Mouse (Mus musculus) kidney, embryonic 16.5 days (tissue): ENCODE data around the gene Gsdmc3. TPM values are rescaled to one million over a fixed set of nuclear protein-coding genes. Genes with fewer than 3 reads are reported as not detected.
"Not testable (repeated sequence)": the region's sequence is repeated elsewhere in the genome, so short reads cannot be mapped to it uniquely, and the experiment has no call there.

Source experiments
- ATAC-seq: fragments of 200-750 bp; cut with Nextera tagmentation; 2 replicates; pipeline ENCODE4 v1.8.0; 2017; ENCODE audit warnings: moderate TSS enrichment; ENCODE audit not compliant: low FRiP score, low TSS enrichment
- H3K27ac ChIP-seq: fragments of 300-500 bp; sonication (generic); 2 replicates; pipeline ENCODE4 v1.5.1; 2014; ENCODE audit warnings: low read length
- H3K27me3 ChIP-seq: fragments of 300-500 bp; sonication (generic); 2 replicates; pipeline ENCODE4 v1.6.1; 2014; ENCODE audit warnings: low read length, control low read depth, mixed read lengths; ENCODE audit not compliant: insufficient read depth
- H3K36me3 ChIP-seq: fragments of 300-500 bp; sonication (generic); 2 replicates; pipeline ENCODE4 v1.6.1; 2014; ENCODE audit warnings: low read length, control low read depth, mixed read lengths; ENCODE audit not compliant: insufficient read depth
- H3K4me1 ChIP-seq: fragments of 300-500 bp; sonication (generic); 2 replicates; pipeline ENCODE4 v1.6.1; 2014; ENCODE audit warnings: low read length, control low read depth, mixed read lengths; ENCODE audit not compliant: insufficient read depth
- H3K4me2 ChIP-seq: fragments of 300-500 bp; sonication (generic); replicated peaks from 2 replicates; pipeline ENCODE4 v1.6.1; 2014; ENCODE audit warnings: low read depth, low read length
- H3K4me3 ChIP-seq: fragments of 300-500 bp; sonication (generic); 2 replicates; pipeline ENCODE4 v1.5.1; 2014; ENCODE audit warnings: mild to moderate bottlenecking, low read length
- H3K9ac ChIP-seq: fragments of 300-500 bp; sonication (generic); replicated peaks from 2 replicates; pipeline ENCODE4 v1.6.1; 2014; ENCODE audit warnings: low read length
- H3K9me3 ChIP-seq: fragments of 300-500 bp; sonication (generic); 2 replicates; pipeline ENCODE4 v1.6.1; 2016; ENCODE audit warnings: low read length, control low read depth
- WGBS: fragments of 180-500 bp; shearing (Covaris S2); extraction: QIAGEN DNeasy Blood & Tissue Kit; methylation state at CpG from one replicate; pipeline ENCODE4 v1.1.7; 2014; 5-methylcytosine and 5-hydroxymethylcytosine counted together
- polyA plus RNA-seq: library from polyadenylated mRNA; unstranded; fragments of >200 nt; fragmentation: Nextera tagmentation; extraction: Ambion mirVana; gene quantifications from 2 replicates; pipeline ENCODE4 v1.2.1, GENCODE M21; 2015

Gene Gsdmc3
- polyA plus RNA-seq, 1 experiment from 2014 or later, result 8.4 TPM

- no CpG with 5 or more reads among the region's 5 CpGs for WGBS
- H3K9ac ChIP-seq, ATAC-seq, H3K27me3 ChIP-seq, H3K4me3 ChIP-seq, H3K4me2 ChIP-seq, H3K9me3 ChIP-seq, H3K27ac ChIP-seq, H3K4me1 ChIP-seq, H3K36me3 ChIP-seq: not testable (repeated sequence)
Measured at GRCm38 (mm10) chr15:63887949-63888348, 9.6 kb upstream of the Gsdmc3 start.

- not testable (repeated sequence) for ATAC-seq, H3K4me2 ChIP-seq, H3K9me3 ChIP-seq, H3K9ac ChIP-seq, H3K27ac ChIP-seq, H3K4me3 ChIP-seq, H3K4me1 ChIP-seq, H3K36me3 ChIP-seq, H3K27me3 ChIP-seq
Measured at GRCm38 (mm10) chr15:63876160-63876559, 2.2 kb downstream of the Gsdmc3 start.

DNA sequence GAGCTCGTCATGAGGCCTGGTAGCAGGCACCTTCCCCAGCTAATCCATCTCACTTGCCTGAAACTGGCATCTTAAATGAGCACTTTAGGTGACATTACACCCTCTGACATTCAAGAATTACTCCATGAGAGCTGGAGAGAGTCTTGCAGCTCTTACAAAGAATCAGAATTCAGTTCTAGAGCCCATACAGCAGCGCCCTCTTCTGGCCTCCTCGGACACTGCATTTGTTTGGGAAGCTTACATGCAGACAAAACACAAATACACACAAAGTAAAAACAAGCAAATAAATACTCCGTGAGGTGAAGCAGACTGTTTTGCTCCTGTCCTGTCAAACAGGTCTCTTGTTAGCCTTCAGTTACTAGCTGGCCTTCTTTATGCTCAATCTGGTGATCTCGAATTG, 16.4 kb downstream of the Gsdmc3 start:
- H3K27ac ChIP-seq, H3K9ac ChIP-seq, H3K36me3 ChIP-seq, H3K4me2 ChIP-seq, H3K4me3 ChIP-seq, ATAC-seq, H3K27me3 ChIP-seq, H3K9me3 ChIP-seq, H3K4me1 ChIP-seq: not testable (repeated sequence)
- WGBS, result 51% methylated on average over 5 of the region's 5 CpGs

Other genes starting within 250 kb of the Gsdmc3 start
- gene Gsdmc2, start 33.4 kb downstream of the Gsdmc3 start, polyA plus RNA-seq, result 14.8 and 21.4 TPM in 2 replicates
- gene Gsdmc4, start 33.7 kb upstream of the Gsdmc3 start, polyA plus RNA-seq, result 0.17 and 0.46 TPM in 2 replicates
- gene Fam49b, start 181.9 kb upstream of the Gsdmc3 start, polyA plus RNA-seq, result 50.5 and 54.7 TPM in 2 replicates